Comparison of ENCODE assay signal across 8 mouse cellular contexts in genomic region chr14:11883142-11883921, GRCm38 (mm10).
DNase-seq lines count a peak whose midpoint lies in the region; ATAC-seq lines count a peak whose summit lies in the region.

No protein-coding gene starts in this region.

- DNase-seq in cerebellum, adult 18-20 months = peak; percentile 22 to 25
- no peak for DNase-seq in cerebellum, adult 11 months
- peak; percentile 23 to 40 for DNase-seq in cerebellum, postnatal 14 days
- DNase-seq in gastrocnemius, postnatal 36 days = peak; percentile 39 to 56
- DNase-seq in kidney, adult 11 months = peak; percentile 19

- 22% methylated on average over 10 of the region's 10 CpGs for WGBS in midbrain, embryonic 16.5 days

- H3K4me3 ChIP-seq in midbrain, embryonic 16.5 days (ENCODE audit: low read depth, low read length) = no peak overlapping the region

- H3K36me3 ChIP-seq in midbrain, embryonic 16.5 days (ENCODE audit: control insufficient read depth, insufficient read depth, low read length) = no peaks in the 10 kb centered on the region

- intact Hi-C loops in gastrocnemius, postnatal 36 days (cut with DNase I) = no loop called here

- no peak overlapping the region for H3K4me2 ChIP-seq in midbrain, embryonic 16.5 days (ENCODE audit: low read length)

- H3K27ac ChIP-seq in midbrain, embryonic 16.5 days (ENCODE audit: low read length) = 0 out of 2 replicates have a peak overlapping the region, but pooled peaks have one; percentile 12

- no peaks in the 10 kb centered on the region for H3K27me3 ChIP-seq in midbrain, embryonic 16.5 days (ENCODE audit: control insufficient read depth, insufficient read depth, low read depth, low read length)

- H3K4me1 ChIP-seq in midbrain, embryonic 16.5 days (ENCODE audit: control insufficient read depth, insufficient read depth, low read length) = peaks cover 12% of the 10 kb centered on the region

- H3K9ac ChIP-seq in midbrain, embryonic 16.5 days (ENCODE audit: low read depth, low read length) = no peak overlapping the region

- peak; percentile 72 for ATAC-seq in midbrain, embryonic 16.5 days
- ATAC-seq in monocyte, adult 5-6 weeks (replicated peaks; ENCODE audit: insufficient number of reproducible peaks, low FRiP score, low TSS enrichment, poor library complexity, severe bottlenecking) = no peak
- ATAC-seq in erythroid progenitor cell, adult 5-6 weeks (replicated peaks; ENCODE audit: low FRiP score, poor library complexity, severe bottlenecking) = no peak

- no peaks in the 10 kb centered on the region for H3K9me3 ChIP-seq in midbrain, embryonic 16.5 days (replicated peaks; ENCODE audit: control insufficient read depth, low read length, poor library complexity, severe bottlenecking)
